Mouse (Mus musculus): ENCODE results near the gene Trp53.

DNA sequence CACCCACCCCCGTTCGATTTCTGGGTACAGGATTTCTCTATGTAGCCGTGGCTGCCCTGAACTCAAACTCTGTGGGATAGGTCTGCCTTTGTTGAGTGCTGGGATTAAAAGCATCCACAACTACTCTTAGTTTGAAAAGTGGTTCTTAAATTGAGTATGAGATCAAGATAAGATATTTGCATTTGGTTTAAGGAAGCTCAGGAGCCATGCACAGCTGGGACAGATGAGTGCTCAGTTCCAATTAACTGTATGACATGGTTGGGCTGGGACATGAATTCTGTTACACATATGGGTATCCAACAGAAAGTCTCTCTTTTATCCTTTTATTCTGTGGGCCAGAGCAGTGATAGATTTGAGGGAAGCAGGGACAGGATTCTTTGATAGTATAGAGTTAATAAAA lies 55.3 kb downstream of the Trp53 start:
- TF ChIP-seq CTCF (IDR thresholded peaks at IDR 0.05; ENCODE audit: low read depth) (no peak), EP300 (IDR thresholded peaks at IDR 0.05; ENCODE audit: low read depth) (no peak)

Data from liver, postnatal 0 days (tissue).